Mouse (Mus musculus) gastrocnemius, adult 8-10 months (tissue): Measurements from ENCODE around the gene Il12rb1. TPM values are rescaled to one million over a fixed set of nuclear protein-coding genes. Genes with fewer than 3 reads are reported as not detected.

ENCODE experiments used
- DNase-seq, 2 experiments: peaks; one replicate each; pipeline ENCODE4 v3.0.0; 2022; ENCODE audit warnings: low spot score in 2 of 2
- total RNA-seq, 4 experiments: library from RNA; stranded (reverse); gene quantifications; 2 replicates each; pipeline ENCODE4 v1.2.4; 2022

The Il12rb1 gene
- total RNA-seq, 4 experiments from 2014 or later = not detected

DNA sequence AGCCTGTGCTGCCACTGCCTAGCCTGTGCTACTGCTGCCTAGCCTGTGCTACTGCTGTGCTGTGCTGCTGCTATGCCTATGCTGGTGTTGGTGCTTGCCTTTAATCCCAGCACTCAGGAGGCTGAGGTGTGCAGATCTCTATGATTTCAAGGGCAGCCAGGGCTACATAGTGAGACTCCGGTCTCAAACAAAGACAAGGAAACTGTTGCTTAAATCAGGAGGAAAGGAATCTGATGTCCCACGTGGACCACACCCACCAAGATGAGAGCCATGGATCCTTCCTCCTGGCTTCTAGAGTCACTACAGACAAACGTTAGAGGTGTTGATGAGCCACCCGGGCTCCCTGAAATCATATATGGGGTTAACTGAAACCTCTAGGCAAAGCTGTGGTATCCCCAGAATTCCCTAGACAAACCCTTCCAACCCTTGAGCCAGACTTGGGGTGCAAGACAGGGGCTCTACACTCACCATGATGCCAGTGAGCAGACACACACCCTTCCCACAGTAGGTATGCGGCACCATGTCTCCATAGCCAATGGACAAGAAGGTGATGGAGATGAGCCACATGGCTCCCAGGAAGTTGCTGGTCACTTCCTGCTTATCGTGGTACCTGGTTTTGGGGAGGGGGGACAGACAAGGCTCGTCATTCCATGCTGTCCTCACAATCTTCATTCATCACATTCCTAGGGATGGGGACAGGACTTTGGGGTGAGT, 42.0 kb downstream of the Il12rb1 start:
- no peak for DNase-seq

DNA sequence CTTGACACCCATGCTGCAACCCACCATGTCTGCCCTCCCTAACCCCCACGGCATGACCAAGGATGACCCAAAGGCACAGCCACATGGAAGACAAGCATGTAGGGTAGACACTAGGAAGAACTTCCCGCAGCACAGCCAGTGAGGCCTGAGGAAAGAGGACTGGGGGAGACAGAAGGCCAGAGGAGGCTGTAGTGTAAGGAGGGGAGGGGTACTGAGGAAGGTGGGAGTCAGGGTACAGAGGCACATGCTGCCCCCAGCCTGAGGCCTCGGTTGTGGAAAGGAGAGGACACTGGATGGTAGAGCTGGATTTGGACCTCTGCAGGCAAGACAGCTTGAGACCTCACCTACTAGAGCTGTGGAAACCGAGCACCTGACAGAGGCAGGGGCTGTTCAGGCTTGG, 42.7 kb downstream of the Il12rb1 start:
- DNase-seq = no peak

DNA sequence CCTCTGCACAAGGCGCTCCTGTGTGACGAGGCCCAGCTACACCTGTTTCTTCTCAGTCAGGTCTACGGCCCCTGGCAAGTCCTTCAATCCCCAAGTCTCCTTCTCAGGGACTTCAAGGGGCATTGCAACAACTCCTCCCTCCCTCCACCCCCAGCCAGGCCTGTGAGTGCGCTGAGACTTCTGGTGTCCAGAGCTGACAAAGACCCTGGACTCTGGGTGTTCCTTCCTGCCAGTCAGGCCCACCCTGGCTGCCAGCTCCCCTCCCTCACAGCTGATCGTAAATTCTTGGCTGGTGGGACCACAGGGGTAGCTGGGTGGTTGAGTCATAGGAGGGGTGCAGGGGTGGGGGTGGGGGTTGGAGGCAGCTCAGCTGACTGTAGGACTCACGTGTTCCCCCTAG, 43.6 kb downstream of the Il12rb1 start:
- DNase-seq = no peak

DNA sequence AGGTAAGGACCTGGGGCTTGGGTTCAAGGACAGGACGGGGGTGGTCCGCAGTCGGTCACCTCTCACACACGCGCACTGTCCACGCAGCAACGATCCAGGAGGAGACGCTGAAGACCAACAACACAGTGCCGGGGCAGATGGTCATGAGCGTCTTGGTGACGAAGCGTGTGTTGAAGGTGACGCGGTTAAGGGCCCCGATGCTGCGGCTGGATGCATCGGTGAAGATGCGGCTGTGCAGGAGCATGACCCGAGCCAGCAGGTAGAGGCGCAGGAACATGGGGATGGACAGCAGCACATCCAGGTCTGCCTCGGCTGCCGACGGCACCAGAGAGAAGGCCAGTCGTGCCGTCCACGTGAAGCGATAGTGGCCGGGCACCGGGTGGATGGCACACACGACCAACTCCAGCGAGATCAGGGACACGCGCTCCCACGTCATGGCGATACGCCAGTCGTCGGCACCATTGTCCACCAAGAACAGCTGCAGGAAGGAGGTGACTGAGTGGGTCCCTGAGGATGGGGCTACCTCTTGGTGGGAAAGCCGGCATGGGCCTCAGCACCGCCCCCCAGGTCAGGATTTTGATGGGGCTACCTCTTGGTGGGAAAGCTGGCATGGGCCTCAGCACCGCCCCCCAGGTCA, 44.5 kb downstream of the Il12rb1 start:
- no peak for DNase-seq

DNA sequence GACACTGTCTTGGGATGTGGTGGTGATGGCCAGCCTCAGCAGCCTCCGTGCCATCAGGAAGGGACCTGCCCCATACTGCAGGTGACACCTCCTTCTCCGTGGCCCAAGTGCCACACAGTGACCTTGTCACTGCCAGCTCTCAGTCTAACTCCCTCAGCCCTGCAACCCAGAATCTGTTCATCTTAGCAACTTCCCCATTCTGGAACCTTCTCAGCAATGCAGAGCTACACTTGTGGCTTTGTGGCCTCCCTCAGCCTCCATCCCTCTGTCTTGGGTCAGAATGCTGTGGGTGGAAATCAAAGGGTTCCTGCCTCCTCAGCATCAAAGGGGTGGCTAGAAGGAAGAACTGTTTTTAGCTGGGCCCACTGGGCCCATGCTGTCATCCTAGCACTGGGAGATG, 45.6 kb downstream of the Il12rb1 start:
- no peak for DNase-seq

DNA sequence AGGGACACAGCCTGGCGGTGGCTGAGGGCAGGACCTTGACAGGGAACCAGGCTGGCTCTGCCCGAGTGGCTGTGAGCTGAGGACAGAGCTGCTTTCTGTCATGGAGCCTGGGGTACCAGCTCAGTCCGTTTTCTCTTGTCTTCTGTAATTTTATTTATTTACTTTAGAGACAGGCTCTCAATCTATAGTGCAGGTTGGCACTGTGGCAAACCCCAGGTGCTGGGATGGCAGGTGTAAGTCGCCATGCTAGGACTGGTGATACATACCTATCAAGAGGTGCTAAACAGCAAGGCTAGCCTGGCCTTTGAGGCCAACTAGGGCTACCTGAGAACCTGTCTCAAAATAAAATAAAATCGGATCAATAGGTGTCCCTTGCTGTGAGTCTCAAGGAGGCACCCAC, 47.8 kb downstream of the Il12rb1 start:
- no peak for DNase-seq

DNA sequence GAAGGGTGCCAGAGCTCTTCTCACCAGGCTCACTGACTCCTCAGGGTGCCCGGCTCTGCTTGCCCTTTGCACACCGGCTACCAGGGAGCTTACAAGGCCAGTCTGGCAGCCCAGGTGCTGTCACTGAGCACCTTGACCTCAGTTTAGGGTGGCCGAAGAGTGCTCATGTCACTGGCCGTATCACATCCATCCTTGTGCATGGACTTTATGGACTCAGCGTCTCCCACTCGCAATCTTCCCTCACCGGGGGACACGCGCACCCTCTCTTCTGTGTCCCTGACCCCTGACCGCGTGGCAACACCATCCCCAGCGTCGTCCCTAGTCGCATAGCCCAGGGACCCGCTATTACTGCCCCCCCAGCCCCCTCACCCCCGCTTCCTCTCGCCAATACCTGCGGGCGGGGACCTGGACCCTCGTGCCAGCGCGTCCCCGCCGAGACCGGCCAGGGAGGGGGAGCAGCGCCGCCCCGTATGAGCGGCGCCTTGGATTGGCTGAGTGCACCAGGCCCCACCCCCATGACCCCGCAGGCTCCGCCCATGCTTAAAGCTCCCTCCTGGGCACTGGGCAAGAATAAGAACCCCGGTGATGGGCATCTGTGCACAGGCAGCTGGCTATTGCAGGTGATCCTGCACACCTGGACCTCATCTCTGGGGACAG, 48.4 kb downstream of the Il12rb1 start:
- DNase-seq = peak; percentile 69 to 76

DNA sequence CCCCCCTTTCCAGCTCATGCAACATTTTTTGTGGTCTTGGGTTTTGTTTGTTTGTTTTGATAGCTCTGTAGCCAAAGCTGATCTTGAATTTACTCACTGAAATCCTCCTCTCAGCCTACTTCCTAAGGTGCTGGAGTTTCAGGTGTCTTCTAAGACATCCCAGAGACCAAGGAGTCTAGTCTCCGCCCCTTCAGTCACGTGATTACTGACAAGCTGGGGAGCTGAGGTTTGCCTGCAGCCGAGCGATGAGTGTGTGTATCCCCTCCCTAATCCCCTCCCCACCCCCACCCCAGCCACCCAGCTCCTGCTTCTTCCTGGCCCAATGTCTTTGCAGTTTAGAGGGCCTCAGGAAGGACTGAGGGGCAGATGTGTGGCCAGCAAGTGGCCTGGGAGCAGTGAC, 49.3 kb downstream of the Il12rb1 start:
- DNase-seq = no peak

DNA sequence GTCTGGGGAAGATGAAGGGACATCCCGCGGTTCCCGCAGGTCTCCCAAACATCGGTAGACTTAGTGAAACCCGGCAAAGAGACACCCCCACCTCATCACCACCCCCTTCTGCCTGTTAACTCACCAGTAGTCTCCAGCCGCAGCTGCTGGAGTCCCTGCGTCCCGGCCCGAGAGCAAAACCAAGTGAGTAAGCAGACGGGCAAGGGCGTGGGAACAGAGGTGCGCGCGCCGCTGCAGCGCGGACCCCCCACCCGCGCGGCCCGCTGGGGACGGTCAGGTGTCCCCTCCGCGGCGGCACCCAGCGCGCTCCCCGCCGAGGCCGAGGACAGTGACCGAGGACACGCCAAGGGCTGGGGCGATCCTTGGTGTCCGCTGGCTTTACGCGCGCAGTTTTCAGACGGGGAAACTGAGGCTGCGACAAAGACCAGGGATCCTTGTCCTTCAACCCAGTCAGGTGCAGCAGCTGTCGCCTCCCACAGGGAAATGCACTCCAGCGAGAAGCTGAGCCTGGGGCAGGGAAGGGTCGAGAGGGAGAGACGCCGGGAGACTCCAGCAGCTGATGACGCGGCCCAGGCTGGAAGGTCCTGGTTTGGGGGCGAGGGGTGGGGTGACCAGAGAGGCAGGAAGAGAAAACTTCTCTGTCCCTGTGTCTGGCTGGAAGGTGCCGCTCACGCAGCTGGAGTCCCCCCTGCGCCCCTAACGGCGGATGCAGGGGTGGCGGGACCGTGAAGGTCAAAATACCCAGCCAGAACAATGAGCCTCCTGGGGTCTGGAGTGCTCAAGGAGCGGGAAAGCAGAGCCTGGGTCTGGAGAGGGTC, 54.8 kb downstream of the Il12rb1 start, which contains the start of gene Kcnn1:
TSS of gene Kcnn1 (minus strand) at position 435 of the 818 bp plus-strand sequence.
- no peak for DNase-seq

DNA sequence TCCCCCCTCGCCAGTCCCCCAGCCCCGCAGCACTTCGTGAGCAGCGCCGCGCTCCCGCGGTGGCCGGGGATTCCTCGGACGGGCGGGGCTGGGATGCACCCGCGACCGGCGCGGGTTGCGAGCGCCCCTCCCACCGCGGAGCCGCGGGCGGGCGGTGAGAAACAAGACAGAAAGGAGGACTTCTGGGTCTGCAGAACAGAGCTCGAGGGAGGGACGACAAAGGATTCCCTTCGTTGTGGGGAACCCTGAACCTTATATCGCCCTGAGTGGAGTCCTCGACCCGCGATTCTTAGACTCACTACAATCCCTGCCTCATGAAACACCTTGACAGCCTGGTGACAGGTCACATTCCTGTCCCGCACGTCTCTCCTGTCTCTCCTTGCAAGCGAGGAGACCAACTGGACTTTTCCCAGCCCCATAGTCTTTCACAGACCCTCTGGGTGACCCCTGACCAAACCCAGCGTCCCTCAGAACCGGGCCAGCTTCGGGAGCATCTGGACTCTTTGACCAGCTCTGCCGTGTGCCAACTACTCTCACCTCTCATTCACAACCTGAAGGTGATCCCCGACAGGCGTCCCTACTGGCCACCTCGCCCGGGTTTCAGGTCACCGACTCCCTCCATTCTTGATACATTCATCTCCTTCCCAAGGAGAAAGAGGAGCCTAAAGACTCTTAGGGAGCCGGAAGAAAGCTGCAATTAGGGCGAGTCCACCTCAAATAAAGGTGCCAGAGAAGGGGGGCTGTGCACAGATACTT, 55.9 kb downstream of the Il12rb1 start:
- no peak for DNase-seq

DNA sequence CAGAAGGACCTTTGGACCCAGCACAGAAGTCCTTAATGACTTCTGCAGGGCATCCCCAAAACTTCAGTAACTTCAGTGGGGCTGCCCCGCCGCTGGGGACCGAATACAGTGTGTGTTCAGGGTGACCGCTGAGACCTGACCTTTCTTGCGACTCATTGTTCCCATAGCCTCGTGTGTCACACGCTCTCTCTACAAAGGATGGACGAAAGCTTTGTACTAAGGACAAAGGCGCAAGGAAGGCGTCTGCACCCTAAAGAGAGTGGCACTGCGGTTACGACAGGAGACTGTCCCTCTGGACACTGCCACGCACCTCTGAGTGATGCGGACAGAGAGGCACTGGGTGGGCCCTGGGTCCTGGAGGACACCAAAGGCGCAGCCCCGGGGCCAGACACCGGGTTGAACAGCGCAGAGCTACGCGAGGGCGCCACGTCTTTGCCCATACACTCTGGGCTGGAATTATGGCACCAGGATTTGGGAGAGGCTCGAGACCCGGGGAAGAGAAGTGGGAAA, 56.5 kb downstream of the Il12rb1 start:
- no peak for DNase-seq

DNA sequence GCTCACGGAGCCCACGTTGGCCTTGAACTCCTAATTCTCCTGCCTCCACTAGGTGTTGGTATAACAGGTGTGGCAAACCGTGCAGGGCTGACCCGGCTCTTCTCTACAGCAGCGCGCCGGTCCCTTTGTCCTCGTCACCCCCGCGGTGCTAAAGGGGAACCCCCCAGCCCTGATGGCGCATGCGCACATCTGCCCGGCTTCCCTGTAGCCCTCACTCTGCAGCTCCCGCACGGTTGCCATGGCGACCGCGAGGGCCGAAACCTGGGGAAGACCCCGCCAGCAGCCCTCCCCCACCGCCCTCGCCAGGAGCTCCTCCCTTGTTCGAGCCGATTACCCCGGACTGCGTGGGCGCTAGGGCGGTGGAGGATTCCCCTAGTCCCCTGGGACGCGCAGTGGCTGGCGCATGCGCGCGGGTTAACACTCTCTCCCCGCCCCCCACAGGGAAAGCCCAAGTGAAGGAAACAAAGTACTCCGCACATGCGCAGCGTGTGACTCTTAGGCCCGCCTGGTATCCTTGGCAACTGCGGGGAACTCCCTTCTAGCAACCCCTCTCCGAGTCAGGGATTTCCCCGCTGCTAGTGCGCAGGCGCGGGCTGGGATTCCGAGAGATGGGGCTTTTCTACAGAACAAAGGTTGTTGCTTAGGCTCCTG, 57.2 kb downstream of the Il12rb1 start:
- DNase-seq = peak; percentile 95 to 98

DNA sequence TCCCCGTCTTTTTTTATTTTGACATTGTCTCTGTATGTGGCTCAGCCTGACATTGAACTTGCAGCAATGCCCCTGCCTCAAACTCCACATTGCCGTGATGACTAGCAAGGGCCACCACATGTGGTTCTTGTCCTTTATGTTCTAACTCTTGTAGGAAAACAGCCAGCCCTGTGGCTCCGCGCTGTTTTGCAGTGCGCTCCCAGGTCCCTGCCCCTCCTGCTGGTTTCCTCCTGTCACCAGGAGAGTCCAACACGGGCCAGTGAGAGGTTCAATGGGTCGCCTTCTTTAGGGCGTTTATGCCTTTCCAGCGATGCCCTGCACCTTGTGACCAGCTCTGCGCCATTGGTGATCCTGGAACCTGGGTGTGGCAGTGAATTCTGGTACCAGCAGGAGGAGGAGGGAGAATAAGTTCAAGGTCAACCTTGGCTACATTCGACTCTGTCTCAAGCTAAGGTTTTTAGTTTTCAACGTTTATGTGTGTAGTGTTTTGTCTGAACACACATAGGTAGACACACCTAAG, 57.8 kb downstream of the Il12rb1 start:
- no peak for DNase-seq

DNA sequence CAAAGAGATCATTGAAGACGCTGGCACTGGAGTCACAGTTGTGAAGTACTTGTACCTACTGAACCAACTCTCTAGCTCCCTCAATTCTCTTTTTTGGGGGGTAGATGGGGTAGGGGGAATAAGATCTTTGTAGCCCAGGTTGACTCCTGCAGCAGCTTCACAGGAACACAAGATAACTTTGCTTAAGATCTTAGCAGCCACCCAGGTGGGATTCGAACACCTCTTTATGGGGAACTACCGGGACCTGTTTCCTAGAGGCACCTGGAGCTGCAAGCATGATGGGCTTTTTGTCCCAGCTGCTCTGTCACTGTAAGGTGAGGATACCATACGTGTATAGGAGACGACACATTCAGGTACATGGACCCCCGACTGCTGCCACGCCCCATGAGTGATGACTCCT, 58.3 kb downstream of the Il12rb1 start:
- DNase-seq = no peak

DNA sequence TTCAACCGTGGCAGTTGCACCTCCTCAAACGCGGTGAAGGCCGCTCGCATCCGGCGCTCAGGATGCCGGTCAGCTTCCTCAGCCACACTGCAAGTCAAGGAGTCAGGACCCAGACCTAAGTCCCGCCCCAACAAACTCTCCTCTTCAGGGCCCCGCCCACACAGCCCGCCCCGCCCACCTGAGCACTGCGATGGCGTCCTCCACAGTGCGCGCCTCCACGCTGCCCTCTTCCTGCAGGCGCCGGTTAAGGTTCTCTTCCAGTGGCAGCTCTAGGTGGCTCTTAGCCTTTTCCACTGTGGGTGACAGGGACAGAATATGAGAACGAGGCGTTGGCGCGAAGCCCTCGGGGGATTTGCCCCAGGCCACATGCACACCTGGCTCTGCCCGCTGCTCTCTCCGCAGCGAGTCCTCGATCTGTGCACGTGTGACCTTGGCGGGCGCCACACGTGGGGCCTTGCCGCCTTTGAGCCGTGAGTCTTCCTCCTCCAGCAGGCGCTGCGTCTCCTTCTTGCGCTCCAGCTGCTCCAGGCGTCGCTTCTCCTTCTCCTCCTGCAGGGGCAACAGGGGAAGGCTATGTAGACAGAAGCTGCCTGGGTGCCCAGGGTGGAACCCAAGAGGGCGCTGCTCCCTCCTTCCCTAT, 60.4 kb downstream of the Il12rb1 start:
- no peak for DNase-seq

DNA sequence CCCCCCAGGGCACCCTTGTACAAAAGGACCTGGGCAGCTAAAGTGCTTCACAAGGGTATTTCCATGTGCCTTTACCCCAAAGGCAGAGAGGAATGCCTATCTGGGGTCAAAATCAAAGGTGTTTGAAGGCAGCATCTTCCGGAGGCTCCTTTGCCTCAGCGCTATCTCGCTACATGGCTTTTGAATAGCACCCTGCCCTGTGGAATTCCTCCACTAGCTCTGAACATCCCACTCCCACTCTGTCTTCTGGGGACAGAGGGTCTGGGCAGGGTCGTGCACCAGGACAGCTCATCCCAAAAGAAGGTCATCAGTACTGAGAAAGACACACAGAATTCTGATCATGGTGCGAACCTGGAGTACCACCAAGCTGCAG, 60.9 kb downstream of the Il12rb1 start:
- DNase-seq = no peak

DNA sequence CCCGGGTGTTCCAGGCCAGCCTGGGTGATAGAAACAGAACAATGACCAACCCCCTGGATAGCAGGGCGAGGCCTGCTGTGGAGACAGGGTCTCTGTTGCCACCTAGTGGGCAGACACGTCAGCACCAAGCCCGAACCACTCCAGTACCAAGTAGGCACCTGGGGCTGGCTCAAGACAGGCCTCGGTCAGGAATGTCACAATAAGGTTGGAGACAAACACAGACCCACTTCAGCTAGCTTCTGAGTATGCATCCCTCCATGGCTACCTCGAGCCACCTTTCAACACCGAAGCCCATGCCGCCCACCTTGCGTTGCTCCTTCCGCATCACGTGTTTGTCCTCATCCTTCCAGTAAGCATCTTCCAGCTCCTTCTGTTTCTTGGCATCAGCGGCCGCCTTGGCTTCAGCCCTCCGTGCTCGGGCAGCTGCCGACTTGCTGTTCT, 61.4 kb downstream of the Il12rb1 start:
- peak; percentile 51 to 72 for DNase-seq
